Mouse (Mus musculus): ENCODE measurements around the gene Mtr.

- TF ChIP-seq CTCF (IDR thresholded peaks at IDR 0.05; ENCODE audit: low read depth) (no peak), EP300 (IDR thresholded peaks at IDR 0.05; ENCODE audit: low read depth) (no peak)
Observed at GRCm38 (mm10) chr13:12255911-12256705, 1.8 kb downstream of the Mtr start.
